Mouse (Mus musculus) thymus, postnatal 0 days (tissue): ENCODE results near the gene Sertad4. TPM values are rescaled to one million over a fixed set of nuclear protein-coding genes. Genes with fewer than 3 reads are reported as not detected.

Experiments used
- DNase-seq: peaks from one replicate; pipeline ENCODE4 v3.0.0-alpha.2; 2015; ENCODE audit warnings: low spot score
- polyA plus RNA-seq: library from polyadenylated mRNA; unstranded; fragments of >200 nt; fragmentation: Nextera tagmentation; extraction: Ambion mirVana; gene quantifications from 2 replicates; pipeline ENCODE4 v1.2.1, GENCODE M21; 2015

Gene Sertad4
- polyA plus RNA-seq, 1 experiment from 2014 or later = 3.2 TPM

GRCm38 (mm10) chr1:192812290-192812689 is 43.3 kb downstream of the Sertad4 start:
- no peak for DNase-seq

DNA sequence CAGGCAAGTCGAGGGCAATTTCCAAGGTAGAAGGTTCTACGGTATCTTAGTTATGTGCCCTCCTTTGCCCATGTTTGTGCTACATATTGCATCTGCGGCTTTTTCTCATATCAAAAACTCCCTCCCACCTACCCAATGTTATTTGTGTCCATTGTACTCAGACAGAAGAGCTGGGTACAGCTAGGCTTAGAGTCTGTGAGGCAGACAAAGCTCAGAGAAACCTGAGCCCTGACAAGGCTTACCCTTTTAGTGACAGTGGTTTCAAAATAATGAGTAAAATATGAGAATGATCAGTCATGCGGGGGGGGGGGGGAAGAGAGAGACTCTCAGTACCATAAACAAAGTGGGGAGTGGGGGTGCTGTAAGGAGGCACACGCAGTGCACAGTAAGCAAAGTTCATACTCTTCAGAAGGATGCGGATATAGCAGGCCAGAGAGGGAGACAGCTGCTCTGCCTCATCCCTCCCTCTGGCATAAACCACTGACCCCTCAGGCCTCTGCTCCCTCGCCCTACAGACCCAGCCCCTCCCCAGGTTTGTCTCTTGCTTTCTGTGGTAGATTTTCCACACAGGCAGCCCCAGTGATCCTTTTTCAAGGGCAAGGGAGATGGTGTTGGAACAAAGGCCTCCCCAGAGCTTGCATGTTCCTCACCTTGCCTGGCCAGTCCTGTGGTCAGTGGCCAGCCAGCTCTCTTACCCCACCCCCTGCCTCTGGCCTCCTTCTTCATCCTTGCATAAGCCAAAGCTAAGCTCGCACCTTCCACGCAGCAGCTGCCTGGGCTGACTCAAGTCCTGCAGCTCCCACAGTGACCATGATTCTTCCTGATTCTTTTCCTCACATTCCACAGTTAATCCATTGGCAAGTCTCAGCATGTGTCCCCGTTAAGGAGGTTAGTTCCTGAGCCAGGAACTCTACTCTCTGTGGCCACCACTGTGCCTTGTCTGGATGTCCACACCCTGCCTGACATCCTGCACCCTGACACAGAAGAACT is 49.1 kb downstream of the Sertad4 start:
- no peak for DNase-seq

DNA sequence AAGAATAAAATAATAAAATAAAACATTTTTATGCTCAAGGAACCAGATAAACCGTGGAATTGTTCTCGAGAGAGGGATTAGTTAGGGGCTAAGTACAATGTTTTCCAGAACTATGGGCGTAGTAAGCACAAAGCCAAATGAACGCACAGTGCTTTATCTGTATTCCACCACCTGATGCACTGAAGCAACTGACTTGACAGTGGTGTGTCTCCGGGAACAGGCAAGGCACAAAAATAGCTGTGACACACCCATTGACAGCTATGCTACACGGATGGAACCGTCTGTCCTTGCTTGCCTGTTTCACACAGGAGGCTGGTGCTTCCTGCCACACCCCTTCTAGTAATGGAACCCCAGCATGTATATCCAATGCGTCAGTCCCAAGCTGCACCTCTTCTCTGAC is 55.2 kb downstream of the Sertad4 start:
- DNase-seq = no peak

DNA sequence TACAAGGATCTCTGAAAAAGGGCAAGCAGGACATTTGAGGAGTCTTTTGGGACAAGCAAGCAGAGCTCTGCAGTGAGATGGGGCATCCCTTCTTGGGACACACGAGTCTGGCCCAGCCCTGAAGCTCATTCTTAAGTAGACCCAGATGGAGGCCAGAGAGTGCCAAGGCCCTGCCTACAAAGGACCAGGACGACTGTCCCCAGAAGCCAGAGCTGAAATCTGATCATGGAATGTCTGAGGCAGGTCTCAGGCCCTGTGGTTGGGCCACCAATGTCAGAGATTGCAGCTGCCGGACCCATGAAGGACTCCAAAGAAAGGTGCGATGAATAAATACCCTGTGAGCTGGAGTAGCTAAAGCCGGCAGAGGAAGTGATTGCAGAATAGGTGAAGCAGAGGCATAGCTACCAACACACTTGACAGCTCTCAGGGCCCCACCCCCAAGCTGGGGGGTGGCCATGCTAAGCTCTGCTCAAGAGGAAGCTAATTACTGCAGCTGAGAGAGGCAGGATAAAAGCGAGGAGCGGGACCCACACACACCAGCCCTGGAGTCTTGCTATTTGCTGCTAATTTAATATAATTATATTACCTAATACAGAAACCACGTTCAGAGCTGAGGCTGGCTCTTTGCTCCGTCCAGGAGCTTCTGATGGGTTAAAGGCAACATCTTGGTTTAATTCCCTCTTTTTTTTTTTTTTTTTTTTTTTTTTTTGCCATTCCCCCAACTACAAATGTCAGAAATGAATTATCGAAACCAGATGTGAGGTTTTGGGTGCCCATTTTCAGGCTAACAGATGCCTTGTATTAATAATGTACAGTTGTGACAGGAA is 56.2 kb downstream of the Sertad4 start:
- peak; percentile 72 for DNase-seq

DNA sequence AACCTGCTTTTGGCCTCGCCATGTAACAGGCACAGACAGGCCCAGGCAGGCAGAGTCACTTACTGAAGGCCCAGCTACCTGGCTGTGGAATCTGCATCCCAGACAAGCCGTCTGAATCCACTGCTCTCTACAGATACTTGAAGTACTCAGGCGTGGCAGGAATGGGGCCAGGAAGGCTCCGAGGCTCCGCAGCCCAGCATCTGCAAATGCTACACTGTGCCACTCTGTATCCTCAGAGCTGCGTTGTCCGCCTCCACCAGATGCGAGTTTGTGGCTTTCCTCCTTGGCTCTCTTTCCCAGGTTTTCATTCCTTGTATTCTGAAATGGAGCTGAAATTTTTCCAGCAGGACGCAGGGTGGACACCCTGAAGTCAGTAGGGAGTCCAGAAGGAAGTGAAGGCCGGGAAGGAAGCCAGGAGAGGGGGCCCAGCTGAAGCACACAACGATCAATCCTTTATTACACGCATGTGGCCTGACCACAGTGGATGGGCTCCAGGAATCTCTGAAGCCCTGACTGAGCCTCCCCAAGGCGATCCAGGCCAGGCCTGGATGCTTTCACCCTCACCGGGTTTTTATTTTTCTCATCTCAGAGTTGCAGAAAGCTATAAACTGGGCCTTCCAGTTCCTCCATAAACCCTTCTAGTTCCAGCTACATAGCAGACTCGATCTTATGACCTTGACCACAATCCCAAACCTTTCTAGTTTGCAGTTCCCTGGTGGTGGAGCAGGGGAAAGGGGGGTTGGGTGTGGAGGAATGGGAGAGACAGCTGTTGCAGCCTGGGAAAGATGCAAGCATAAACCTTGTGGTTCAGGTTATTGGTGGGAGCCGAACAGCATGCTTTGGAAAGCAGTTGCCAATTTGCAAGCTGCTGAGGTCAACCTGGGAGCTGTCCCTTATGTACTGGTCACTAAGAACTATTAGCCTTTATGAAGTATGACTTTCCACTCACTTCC is 57.1 kb downstream of the Sertad4 start:
- DNase-seq = no peak

DNA sequence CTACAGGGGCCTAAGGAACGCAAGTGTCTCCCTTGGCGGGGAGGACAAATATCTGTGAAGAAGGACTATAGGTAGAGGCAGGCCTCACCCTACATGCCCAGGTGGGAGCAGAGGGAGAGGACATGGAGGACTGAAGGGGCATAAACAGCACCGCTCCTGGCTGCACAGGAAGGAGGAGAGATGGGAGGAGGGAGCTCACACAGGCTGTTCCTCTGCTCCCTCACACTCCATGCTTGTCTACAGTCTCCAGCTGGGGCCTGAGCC is 58.6 kb downstream of the Sertad4 start:
- no peak for DNase-seq

- peak; percentile 61 for DNase-seq
Measured at GRCm38 (mm10) chr1:192796201-192797010, 59.1 kb downstream of the Sertad4 start.

DNA sequence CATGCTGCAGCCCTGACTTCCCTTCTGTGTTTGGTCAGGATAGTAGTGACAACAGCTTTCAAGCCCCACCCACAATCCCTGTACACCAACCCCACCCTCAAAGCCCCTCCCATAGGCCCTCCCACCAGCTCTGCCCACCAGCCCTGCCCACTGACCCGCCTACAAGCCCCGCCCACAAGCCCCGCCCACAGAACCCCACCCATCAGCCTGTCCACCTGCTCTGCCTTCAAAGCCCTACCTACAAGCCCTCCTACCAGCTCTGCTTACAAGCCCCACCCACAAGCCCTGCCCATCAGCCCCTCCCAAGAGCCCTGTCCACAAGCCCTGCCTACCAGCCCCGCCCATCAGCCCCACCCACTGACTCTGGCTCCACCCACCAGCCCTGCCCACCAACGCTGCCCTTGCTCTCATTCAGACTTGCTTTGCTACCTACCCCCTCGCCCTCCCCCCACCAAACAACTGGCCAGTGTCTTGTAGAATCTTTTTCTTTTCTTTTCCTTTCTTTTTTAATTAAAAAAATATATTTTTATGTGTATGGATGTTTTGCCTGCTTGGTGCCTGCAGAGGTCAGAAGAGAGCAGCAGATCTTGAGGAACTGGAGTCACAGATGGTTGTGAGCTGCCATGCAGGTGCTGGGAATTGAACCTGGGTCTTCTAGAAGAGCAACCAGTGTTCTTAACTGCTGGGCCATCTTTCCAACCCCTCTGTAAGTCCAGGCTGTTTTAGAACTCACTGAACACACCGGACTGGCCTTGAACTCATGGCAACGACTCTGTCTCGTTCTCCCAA is 60.4 kb downstream of the Sertad4 start:
- no peak for DNase-seq

Other genes with a start within 250 kb of the Sertad4 start
- 3.6 and 3.7 TPM in 2 replicates for gene Hhat, start 84.5 kb downstream of the Sertad4 start, polyA plus RNA-seq
- 1.1 and 2.0 TPM in 2 replicates for gene Syt14, start 180.0 kb upstream of the Sertad4 start, polyA plus RNA-seq